Comparison of ENCODE assay signal across 12 mouse cellular contexts in genomic region chr8:124476701-124477100, GRCm38 (mm10). TPM values are rescaled to one million over a fixed set of nuclear protein-coding genes. Genes with fewer than 3 reads are reported as not detected.
DNase-seq lines count a peak whose midpoint lies in the region; ATAC-seq and TF ChIP-seq lines count a peak whose summit lies in the region.
"Had no signal": no experiment of that assay in that cellular context is flagged by ENCODE, and none has a peak within 500 bp of the region (broad histone marks: within the 10 kb centered on the region; RNA-seq: fewer than 3 reads in every experiment).

No protein-coding gene starts in this region.

- 81% methylated on average over 9 of the region's 9 CpGs for WGBS in forebrain, embryonic 10.5 days
- 41% methylated on average over 9 of the region's 9 CpGs for WGBS in forebrain, postnatal 0 days
- WGBS in forebrain, embryonic 14.5 days, result 50% methylated on average over 9 of the region's 9 CpGs

- H3K27me3 ChIP-seq in forebrain, embryonic 10.5 days (ENCODE audit: poor library complexity, severe bottlenecking), result no peaks in the 10 kb centered on the region
- no peaks in the 10 kb centered on the region for H3K27me3 ChIP-seq in forebrain, postnatal 0 days (ENCODE audit: insufficient read depth, low read length)
- H3K27me3 ChIP-seq in forebrain, embryonic 14.5 days (replicated peaks; ENCODE audit: control insufficient read depth, insufficient read depth, low read length), result no peaks in the 10 kb centered on the region
- H3K27me3 ChIP-seq: embryonic facial prominence, embryonic 12.5 days; heart, embryonic 15.5 days had no signal

- no peak for ATAC-seq in forebrain, postnatal 0 days
- peak; percentile 61; the same call in 1 of the 2 replicates for ATAC-seq in forebrain, embryonic 14.5 days

- 0 out of 2 replicates have a peak overlapping the region, but pooled peaks have one; percentile 4 for H3K27ac ChIP-seq in forebrain, embryonic 10.5 days
- H3K27ac ChIP-seq in forebrain, postnatal 0 days (ENCODE audit: low read depth, low read length), result no peak overlapping the region
- H3K27ac ChIP-seq in forebrain, embryonic 14.5 days (ENCODE audit: low read depth, low read length), result peak overlapping the region; percentile 48
- H3K27ac ChIP-seq: embryonic facial prominence, embryonic 12.5 days; heart, embryonic 15.5 days; macrophage had no signal

- no peak overlapping the region for H3K9ac ChIP-seq in forebrain, postnatal 0 days
- H3K9ac ChIP-seq in forebrain, embryonic 14.5 days (ENCODE audit: low read length), result no peak overlapping the region; the same call in 1 of the 2 replicates
- H3K9ac ChIP-seq: embryonic facial prominence, embryonic 12.5 days; heart, embryonic 15.5 days had no signal

- no peak overlapping the region for H3K4me3 ChIP-seq in forebrain, embryonic 10.5 days
- no peak overlapping the region for H3K4me3 ChIP-seq in forebrain, postnatal 0 days (ENCODE audit: low read depth, low read length)
- H3K4me3 ChIP-seq in forebrain, embryonic 14.5 days (ENCODE audit: low read depth, low read length), result no peak overlapping the region
- H3K4me3 ChIP-seq: embryonic facial prominence, embryonic 12.5 days; heart, embryonic 15.5 days had no signal

- no peak for TF ChIP-seq CTCF in forebrain, postnatal 0 days (IDR thresholded peaks at IDR 0.05; ENCODE audit: low read depth)

- H3K4me2 ChIP-seq in forebrain, postnatal 0 days (ENCODE audit: low read depth), result no peak overlapping the region
- H3K4me2 ChIP-seq in forebrain, embryonic 14.5 days (ENCODE audit: low read length), result no peak overlapping the region
- H3K4me2 ChIP-seq: embryonic facial prominence, embryonic 12.5 days; heart, embryonic 15.5 days had no signal

- H3K4me1 ChIP-seq in forebrain, embryonic 10.5 days, result peaks cover 13% of the 10 kb centered on the region
- H3K4me1 ChIP-seq in forebrain, postnatal 0 days (ENCODE audit: insufficient read depth), result no peaks in the 10 kb centered on the region
- H3K4me1 ChIP-seq in forebrain, embryonic 14.5 days (ENCODE audit: control insufficient read depth, insufficient read depth, low read length), result no peaks in the 10 kb centered on the region
- H3K4me1 ChIP-seq: embryonic facial prominence, embryonic 12.5 days; heart, embryonic 15.5 days had no signal

- no peaks in the 10 kb centered on the region for H3K36me3 ChIP-seq in forebrain, embryonic 10.5 days (replicated peaks)
- no peaks in the 10 kb centered on the region for H3K36me3 ChIP-seq in forebrain, postnatal 0 days (ENCODE audit: insufficient read depth)
- no peaks in the 10 kb centered on the region for H3K36me3 ChIP-seq in forebrain, embryonic 14.5 days (ENCODE audit: control insufficient read depth, insufficient read depth, low read length)
- H3K36me3 ChIP-seq: embryonic facial prominence, embryonic 12.5 days; heart, embryonic 15.5 days had no signal

- H3K9me3 ChIP-seq in forebrain, embryonic 10.5 days, result no peaks in the 10 kb centered on the region
- H3K9me3 ChIP-seq in forebrain, postnatal 0 days (ENCODE audit: low read length), result no peaks in the 10 kb centered on the region
- no peaks in the 10 kb centered on the region for H3K9me3 ChIP-seq in forebrain, embryonic 14.5 days (replicated peaks; ENCODE audit: control insufficient read depth, low read length)
- H3K9me3 ChIP-seq: embryonic facial prominence, embryonic 12.5 days; heart, embryonic 15.5 days had no signal

- no peak for DNase-seq in forebrain, embryonic 10.5 days (ENCODE audit: extremely low spot score, low spot score)
- DNase-seq in forebrain, postnatal 0 days, result no peak
- DNase-seq in forebrain, embryonic 14.5 days (ENCODE audit: low spot score), result peak; percentile 47
- peak; percentile 54 to 79 for DNase-seq in layer of hippocampus, postnatal 14 days (ENCODE audit: low spot score in 2 of 2)
- DNase-seq in retina, postnatal 1 day, result peak; percentile 71
- DNase-seq in gastrocnemius, postnatal 10 days, result no peak
- DNase-seq in lung, postnatal 36 days, result no peak
- DNase-seq in T-cell, adult 2 months (ENCODE audit: low spot score), result no peak
- DNase-seq: spleen, adult 18-20 months had no signal

RNA-seq across cellular contexts. Expression of gene Pgbd5, which starts 37.2 kb away (rescaled TPM):
- polyA plus RNA-seq in forebrain, embryonic 10.5 days (2016; fragmentation: Nextera tagmentation; extraction: Ambion mirVana), result 1.9 and 2.5 TPM in 2 replicates
- total RNA-seq in forebrain, postnatal 0 days (2014; rRNA removed), result 57.1 and 62.5 TPM in 2 replicates
- polyA plus RNA-seq in forebrain, postnatal 0 days (2015; fragmentation: Nextera tagmentation; extraction: Ambion mirVana), result 12.9 and 17.3 TPM in 2 replicates
- 8.6 and 10.2 TPM in 2 replicates for polyA plus RNA-seq in forebrain, embryonic 14.5 days (2014; fragmentation: Nextera tagmentation; extraction: Ambion mirVana)
- 100 to 1,000 TPM; 186 to 191 TPM for total RNA-seq in layer of hippocampus, postnatal 14 days (2021)
- 1 to 10 TPM in 1 of 2 experiments, under 1 TPM in 1; 0.63 to 1.8 TPM for total RNA-seq in gastrocnemius, postnatal 10 days (2021)

RNA-seq across cellular contexts. Expression of gene Cog2, which starts 43.9 kb away (rescaled TPM):
- 45.5 and 45.7 TPM in 2 replicates for polyA plus RNA-seq in forebrain, embryonic 10.5 days (2016; fragmentation: Nextera tagmentation; extraction: Ambion mirVana)
- total RNA-seq in forebrain, postnatal 0 days (2014; rRNA removed), result 30.4 and 32.9 TPM in 2 replicates
- 13.7 and 19.3 TPM in 2 replicates for polyA plus RNA-seq in forebrain, postnatal 0 days (2015; fragmentation: Nextera tagmentation; extraction: Ambion mirVana)
- polyA plus RNA-seq in forebrain, embryonic 14.5 days (2014; fragmentation: Nextera tagmentation; extraction: Ambion mirVana), result 37.0 and 41.2 TPM in 2 replicates
- total RNA-seq in layer of hippocampus, postnatal 14 days (2021), result 10 to 100 TPM; 33.7 to 38.2 TPM
- total RNA-seq in gastrocnemius, postnatal 10 days (2021), result 10 to 100 TPM; 22.6 to 28.1 TPM

Comparison
In these comparisons a context has a peak if more than half of its experiments do, and no peak if none do; other contexts are left out.
1. DNase-seq: peak in forebrain, embryonic 14.5 days (single experiment), layer of hippocampus, postnatal 14 days (2 of 2) and retina, postnatal 1 day (single experiment); none in forebrain, embryonic 10.5 days (single experiment), forebrain, postnatal 0 days (single experiment), gastrocnemius, postnatal 10 days (single experiment), lung, postnatal 36 days (single experiment) and T-cell, adult 2 months (single experiment).
2. RNA of gene Pgbd5, which starts 37.2 kb away (total RNA-seq): 186 to 191 TPM in layer of hippocampus, postnatal 14 days and 57.1 to 62.5 TPM in forebrain, postnatal 0 days; 0.63 to 1.8 TPM in gastrocnemius, postnatal 10 days; every median in the first group is over 10 times any median in the second.